Mouse (Mus musculus) cerebellum, postnatal 4 days (tissue): ENCODE measurements around the gene Galp.
"Not testable (repeated sequence)": the region's sequence is repeated elsewhere in the genome, so short reads cannot be mapped to it uniquely, and the experiment has no call there.

ENCODE experiments used
- DNase-seq, 2 experiments: peaks; one replicate each; pipeline ENCODE4 v3.0.0; 2022; ENCODE audit warnings: low spot score in 2 of 2, mixed read lengths in 1 of 2

Gene Galp

DNA sequence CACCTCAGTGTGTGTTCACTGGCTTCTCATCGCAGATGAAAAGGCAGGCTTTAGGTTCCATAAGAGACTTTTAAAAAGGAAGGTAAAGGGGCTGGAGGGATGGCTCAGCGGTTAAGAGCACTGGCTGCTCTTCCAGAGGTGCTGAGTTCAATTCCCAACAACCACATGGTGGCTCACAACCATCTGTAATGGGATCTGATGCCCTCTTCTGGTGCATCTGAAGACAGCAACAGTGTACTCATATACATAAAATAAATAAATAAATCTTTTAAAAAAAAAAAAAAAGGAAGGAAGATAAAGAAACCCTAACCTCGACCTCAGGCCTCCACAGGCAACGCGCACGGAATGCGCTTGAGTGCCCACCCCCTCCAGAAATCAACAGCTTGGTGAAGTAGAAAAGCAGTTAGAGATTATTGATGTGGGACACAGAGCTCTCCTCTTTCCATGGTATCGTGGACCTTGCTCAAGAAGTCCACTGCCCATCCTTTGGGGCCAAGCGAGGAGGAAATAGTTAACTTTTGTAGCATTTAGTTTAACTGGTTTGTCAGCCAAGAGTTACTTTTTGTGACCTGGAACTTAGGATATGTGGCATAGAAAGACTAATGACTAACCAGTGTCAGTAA, 22.4 kb upstream of the Galp start:
- not testable (repeated sequence) for DNase-seq

DNA sequence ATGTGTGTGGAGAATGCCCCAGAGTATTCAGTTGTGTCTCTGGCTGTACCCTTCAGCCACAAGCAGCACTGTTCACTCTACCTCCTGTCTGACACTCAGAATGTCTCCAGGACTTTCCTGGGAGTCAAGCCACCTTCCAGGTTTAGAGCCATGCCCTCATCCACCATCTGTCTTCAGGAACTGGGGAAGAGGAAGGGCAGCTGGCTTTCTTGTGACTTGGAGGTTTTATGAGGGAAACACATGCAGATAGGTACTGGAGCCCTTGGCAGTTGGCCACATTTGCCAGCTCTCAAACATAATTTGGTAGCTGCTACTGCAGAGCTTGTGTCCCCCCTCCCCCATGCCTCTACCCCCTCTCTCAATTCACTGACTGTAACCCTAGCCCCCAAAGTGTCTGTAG, 17.9 kb upstream of the Galp start:
- DNase-seq = no peak

DNA sequence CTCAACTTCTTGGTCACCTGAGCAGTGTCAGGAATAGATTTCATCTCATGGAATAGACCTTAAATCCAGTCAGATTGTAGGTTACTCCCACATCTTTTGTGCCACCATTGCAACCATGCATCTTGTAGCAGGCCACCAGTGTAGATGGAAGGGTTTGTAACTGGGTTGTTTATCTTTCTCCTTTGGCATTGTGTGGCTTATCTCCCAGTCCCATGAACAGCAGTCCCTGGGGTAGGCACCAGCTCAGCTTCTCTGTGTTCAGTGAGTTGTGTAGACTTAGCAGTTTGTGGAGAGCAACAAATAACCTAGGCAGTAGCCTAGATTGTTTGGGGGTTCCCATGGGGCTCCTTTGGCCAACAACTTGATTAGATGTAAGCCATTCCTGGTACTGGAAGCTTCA, 14.0 kb upstream of the Galp start:
- no peak for DNase-seq

DNA sequence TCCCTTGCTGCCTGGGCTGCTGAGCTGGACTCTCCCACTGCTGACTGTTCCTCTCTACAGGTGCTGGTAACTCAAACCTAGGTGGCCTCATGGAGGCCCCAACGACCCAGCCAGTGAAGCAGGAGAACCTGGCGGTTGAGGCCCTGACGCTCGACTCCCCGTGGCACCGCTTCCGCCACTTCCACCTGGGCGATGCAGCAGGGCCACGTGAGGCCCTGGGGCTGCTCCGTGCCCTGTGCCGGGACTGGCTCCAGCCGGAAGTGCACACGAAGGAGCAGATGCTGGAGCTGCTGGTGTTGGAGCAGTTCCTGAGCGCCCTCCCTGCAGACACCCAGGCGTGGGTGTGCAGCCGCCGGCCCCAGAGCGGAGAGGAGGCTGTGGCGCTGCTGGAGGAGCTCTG, 13.1 kb upstream of the Galp start:
- no peak for DNase-seq

DNA sequence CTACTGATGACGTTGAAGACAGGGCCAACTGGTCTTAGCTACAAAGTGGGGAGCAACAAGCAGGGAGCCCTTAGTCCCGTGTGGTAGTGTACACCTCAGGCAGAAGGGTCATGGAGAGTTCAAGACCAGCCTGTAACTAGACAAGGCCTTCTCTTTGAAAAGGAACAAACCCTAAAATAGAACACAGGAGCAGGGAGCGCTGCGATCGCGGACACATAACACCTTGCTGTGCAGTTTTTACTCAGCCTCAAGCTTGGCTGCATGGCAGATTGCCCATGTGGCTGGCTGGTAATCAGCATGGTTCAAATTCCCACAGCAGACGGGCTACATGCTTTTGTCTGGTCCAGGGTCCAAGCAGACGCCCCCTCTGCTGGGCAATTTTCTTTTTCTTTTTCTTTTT, 12.4 kb upstream of the Galp start:
- DNase-seq = no peak

DNA sequence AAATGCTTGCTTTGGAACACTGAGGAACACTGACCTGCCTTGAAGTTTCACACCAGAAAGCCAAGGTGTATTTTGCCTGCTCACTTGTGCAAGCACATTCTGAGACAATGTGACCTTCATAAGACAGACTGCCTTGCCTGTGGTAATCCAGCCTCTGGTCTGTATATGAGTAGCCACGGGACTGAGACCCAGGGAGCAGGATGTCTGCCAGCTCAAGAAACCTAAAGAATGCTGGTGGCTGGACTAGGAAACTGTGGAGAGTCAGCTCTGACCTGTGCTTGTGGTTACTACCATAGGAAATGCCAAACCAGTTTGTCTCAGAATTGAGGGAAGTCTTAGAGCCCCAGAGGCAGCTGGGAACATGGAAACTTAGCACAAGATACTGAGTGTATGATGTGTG, 11.5 kb upstream of the Galp start:
- no peak for DNase-seq

DNA sequence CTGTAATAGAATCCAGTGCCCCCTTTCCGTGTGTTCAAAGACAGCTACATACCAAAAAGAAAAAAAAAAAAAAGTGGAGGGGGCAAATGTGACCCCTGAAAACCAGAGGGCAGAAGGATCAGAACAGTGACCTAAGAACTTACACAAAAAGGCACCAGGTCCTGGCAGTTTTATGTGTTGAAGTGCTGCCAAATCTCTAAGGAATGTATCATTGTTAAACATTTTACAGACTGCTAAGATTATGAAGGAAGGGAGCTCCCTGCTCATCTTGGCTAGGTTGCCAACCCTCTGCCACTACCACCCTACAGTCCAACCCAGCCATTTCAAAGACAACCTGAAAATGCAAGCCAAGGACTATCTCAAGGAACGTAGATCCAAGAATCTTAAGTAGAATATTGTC, 10.7 kb upstream of the Galp start:
- DNase-seq = no peak

DNA sequence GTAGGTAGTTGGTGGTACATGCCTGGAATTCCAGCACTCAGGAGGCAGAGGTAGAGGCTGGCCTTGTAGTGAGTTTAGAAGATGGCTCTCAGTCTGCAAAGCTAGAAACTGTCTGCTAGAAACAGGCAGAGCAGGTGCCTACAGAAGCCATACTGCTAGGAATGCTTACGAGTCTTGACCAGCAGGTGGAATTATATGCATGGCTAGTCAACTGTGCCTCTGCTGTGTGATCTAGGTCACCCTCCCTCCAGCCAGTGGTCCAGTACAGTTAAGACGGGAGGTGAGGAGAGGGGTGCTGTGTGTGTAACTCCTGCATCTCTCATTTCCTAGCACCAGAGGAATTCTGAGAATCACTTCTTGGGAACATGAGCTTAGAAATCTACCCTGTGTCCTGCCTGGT, 10.1 kb upstream of the Galp start:
- no peak for DNase-seq

DNA sequence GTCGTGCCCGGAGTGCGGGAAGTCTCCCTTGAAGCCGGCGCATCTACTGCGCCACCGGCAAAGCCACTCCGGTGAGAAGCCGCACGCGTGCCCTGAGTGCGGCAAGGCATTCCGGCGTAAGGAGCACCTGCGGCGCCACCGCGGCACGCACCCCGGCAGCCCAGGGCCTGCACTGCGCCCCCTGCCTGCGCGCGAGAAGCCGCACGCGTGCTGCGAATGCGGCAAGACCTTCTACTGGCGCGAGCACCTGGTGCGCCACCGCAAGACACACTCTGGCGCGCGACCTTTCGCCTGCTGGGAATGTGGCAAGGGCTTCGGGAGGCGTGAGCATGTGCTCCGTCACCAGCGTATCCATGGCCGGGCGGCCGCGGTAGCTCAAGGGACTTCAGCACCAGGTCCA, 7.3 kb upstream of the Galp start:
- DNase-seq = no peak

DNA sequence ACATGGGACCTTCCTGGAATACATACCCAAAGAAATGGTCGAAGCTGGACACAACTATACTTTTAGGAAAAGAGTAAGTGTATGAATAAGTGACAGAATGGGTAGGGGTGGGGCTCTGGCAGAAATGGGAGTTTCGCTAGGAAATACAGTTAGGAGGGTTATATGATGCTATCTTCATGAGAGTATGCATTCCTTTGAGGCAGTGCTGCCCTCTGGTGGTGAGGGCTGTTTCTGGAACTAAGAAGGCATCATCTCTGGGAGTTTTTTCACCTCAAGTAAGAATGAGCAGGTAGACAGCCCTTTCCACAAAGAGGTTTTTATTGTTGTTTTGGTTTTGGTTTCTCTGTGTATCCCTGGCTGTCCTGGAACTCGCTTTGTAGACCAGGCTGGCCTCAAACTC, 5.5 kb upstream of the Galp start:
- DNase-seq = peak; percentile 55 to 72

DNA sequence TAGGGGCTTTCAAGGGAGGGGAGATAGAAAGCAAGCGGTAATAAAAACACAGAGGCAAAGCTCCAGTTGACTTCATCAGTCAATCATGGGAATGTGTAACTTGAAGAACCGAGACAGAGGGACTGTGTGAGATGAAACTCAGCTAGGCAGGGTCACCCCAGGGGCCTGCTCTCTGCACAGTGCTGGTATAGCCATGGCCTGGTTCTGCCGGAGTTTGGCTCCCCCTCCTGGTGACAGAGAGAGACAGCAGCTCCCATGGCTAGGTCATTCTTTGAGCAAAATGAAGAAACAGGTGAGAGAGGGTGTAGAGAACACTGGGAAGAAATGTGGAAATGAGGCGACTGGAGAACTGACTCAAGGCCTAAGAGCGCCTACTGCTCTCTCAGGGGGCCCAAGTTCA, 2.8 kb upstream of the Galp start:
- peak in 1 of 2 experiments; percentile 68 for DNase-seq

DNA sequence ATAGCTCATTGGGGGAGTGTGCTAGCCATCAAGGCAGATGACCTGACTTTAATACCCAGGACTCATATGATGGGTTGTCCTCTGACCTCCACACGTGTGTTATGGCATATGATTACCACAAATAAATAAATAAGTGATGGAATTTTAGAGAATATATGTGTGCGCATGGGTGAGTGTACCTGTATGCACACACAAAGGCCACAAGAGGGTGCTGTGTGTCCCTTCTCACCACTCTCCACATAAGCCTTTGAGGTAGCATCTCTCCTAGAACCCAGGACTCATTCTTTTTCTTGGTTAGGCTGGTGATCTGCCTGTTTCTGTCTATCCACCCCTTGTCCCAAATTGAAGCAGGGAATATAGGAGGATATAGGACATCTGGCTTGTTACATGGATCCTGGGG, 1.1 kb upstream of the Galp start:
- DNase-seq = no peak

DNA sequence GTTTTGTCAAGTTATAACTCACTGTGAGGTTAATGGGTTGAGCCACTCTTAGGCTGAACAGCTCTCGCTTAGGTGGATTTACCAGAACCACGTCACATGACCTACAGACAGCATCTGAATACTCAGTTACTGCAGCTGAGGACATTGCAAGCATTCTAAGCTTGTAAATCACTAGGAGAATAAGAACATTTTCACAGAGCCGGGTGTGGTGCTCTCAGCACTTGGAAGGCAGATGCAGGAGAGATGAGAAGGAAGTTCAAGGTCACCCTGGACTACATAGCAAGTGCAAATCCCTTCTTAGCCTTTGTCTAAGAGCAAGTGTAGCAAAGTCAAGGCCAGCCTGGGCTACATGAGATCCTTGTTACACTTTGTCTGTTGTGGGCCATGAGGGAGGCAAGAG, 7.3 kb downstream of the Galp start:
- DNase-seq = no peak

DNA sequence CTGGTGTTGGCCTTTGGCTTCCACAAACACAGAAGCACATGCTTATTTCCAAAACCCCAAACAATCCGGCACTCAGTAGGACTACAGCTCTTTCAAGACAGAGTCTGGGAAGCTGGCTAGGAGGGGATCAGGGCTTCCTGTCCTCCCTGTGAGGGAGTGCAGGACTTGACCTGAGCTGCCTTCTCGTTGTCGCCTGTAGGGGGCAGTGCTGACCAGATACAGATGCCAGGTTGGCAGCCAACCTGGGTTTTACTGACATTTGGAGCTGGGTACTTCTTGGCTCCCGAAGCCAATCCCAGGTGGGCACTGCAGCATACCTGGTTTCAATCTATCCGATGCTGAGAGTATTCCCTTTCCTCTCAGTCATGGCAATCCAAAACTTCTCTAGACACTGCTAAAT, 16.3 kb downstream of the Galp start:
- no peak for DNase-seq

DNA sequence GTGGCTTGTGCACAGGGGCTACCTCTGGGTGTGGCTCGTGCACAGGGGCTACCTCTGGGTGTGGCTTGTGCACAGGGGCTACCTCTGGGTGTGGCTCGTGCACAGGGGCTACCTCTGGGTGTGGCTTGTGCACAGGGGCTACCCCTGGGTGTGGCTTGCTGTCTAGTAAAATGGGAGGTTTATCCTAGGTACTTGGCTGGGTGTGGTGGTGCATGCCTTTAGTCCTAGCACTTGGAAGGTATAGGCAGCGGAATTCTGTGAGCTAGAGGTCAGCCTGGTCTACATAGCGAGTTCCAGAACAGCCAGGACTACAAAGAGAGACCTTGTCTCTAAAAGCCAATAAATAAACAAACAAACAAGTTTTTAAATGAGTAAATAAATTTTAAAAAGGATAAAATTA, 17.8 kb downstream of the Galp start:
- not testable (repeated sequence) for DNase-seq

DNA sequence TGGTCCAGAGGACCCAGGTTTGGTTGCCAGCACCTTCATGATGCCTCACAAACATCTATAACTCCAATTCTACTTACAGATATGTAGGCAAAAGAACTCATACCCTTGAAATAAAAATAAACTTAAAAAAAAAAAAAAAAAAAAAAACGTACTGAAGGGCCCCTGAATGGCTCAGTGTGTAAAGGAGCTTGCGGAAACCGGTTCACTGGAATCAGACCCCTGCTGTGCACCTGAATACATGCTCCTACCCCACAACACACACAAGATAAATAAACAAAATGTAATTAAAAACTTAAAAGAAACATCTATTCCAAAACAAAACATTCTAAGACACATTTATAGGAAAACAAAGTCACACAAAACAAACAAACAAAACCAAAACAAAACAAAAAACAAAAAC, 23.3 kb downstream of the Galp start:
- DNase-seq = no peak

DNA sequence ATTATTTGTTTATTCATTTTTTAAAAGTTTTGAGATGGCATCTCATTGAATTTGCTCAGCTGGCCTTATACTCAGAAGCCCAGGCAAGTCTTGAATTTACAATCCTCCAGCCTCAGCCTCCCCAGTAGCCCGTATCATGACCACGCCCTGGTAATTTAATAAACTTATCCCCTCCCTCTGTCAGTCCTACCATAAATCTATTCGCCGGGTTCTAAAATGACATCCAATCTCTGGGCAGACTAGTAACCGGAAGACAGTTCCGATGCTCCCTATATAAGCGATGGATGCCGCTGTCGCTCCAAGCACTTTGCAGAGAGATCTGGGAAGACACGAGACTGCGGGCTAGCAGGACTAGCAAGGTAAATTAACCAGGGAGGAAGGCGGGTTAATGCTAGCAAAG, 25.1 kb downstream of the Galp start, which contains the start of gene Zscan5b:
Gene Zscan5b (plus strand): TSS at position 301 of the 400 bp plus-strand sequence.
- no peak for DNase-seq

DNA sequence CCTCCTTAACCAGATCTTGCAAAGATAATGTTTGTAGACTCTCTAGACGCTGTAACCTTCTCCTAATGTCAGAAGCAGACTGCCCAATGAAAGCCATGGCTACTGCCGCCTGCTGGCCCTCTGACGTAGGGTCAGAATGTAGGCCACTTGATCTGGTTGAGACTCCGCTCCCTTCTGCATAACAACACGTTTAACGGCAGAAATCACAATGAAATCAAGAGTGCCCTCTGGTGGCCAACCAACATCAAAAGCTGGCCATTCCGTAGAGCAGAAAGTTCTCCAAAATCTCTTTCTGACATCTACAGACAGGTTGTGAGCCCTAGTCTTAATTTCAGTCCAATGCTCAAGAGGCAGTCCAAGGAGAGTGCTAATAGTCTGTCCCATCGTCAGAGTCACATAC, 31.6 kb downstream of the Galp start:
- DNase-seq = not testable (repeated sequence)

DNA sequence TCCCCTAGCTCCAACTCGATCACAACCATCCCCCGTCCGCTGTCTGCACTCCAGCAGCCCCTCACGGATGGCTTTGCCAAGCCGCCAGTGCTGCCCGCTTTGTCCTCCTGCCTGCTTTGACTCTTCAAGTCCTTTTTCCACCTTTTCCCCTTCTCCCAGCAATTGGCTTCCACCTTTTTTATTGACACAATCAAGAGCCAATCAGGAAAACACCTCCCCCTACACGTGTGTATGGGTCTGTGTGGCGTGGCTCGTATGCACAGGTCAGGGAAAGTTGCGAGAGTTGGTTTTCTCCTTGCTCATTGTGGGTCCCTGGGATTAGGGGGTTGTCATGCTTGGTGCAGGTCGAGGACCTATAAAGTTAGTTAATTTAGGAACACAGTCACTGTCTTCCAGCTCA, 42.9 kb downstream of the Galp start:
- DNase-seq = no peak

DNA sequence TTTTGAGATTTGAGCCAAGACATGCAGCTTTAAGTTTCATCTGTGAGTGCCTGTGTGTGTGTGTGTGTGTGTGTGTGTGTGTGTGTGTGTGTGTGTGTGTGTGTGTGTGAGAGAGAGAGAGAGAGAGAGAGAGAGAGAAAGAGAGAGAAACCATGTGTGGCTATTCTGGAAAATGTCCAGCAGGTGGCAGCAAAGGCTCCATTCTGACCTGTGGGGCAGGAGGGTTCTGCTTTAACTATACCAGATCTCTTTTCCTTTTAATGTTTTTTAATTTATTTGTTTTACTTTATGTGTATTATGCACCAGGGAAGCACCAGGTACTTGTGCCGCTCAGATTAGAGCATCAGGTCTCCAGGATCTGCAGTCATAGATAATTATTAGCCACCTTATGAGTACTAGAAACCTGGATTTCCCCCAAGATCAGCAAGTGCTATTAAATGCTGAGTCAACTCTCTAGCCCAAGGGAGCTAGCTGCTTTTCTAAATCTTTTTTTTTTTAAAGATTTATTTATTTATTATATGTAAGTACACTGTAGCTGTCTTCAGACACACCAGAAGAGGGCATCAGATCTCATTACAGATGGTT, 44.0 kb downstream of the Galp start:
- peak in 1 of 2 experiments; percentile 34 for DNase-seq

DNA sequence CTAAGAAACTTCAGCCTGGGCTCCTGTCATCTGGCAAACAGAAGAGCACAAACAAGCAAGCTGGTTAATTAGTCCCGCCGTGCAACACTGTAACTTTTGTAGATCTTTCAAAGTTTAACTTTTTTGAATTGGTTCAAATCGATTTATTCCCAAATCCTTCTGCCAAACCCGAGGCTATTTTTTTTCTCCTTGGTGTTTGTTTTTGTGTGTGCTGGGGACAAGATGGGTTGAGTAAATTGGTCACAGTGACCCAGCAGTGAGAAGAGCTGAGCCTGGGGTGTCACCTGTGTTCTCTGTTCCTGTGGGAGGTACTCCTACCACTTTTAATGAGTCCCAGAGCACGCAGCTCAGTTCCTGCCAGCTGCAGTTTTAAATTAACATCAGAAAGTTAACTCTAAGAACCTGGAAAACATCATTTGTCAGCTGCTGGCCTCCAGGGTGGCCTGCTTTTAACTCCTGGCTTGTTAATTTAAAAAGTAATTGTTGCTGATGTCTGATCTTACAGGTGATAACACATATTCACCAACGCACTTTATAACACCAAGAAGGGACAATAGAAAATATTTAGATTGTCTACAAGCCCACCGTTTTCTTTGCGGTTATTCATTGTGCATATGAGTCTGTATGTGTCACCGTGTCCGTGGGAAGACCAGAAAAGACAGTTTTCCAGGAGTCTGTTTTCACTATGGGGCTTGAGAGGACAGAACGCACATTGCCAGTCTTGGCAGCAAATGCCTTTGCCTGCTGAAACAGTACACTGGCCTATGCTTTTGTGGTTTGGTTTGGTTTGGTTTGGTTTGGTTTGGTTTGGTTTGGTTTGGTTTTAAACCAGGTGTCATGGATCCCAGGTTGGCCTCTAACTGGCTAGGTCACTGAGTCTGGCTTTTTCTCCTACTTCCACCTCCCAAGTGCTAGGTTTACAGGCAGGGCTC, 47.7 kb downstream of the Galp start:
- DNase-seq = no peak

DNA sequence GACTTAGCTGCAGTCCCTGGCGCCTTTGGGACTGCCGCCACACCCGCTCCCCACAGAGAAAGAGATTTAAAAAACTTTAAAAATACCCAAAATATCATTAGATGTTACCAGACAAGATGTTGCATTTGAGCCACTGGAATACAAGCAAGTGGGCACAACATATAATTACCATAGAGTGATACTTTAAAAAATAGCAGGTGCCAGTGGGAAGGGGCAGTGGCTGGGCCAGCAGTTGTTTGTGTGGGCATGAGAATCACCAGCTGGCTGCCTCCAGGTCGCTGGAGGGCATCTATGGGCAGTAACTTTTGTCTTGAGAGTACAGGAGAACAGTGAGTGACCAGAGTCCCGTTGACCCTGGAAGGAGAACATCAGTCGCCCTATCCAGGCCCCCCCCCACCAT, 55.5 kb downstream of the Galp start, which contains the start of gene Epp13:
Gene Epp13 (plus strand): TSS at position 301 of the 400 bp plus-strand sequence.
- no peak for DNase-seq

DNA sequence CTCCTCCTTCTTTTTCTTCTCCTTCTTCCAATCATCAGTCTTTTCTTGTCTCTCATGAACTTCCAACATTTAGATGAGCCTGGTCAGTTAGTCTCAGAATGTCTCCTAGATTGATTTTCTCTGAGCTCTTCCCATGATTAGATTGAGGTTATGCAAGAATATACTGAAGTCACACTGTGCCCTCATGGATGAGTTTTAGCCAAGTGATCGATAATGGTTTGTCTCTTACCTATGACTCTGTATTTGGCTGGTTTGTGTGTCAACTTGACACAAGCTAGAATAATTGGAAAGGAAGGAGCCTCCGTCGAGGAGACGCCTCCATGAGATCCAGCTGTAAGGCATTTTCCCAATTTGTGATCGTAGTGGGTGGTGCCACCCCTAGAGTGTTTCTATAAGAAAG, 57.6 kb downstream of the Galp start:
- no peak for DNase-seq
